Mouse (Mus musculus) right cerebral cortex, adult 2 months (tissue): ENCODE data around the gene Ghrh.

Source experiments
- DNase-seq, 2 experiments: peaks; one replicate each; pipeline ENCODE4 v3.0.0; 2021 to 2022; ENCODE audit warnings: low spot score in 2 of 2

The Ghrh gene

DNA sequence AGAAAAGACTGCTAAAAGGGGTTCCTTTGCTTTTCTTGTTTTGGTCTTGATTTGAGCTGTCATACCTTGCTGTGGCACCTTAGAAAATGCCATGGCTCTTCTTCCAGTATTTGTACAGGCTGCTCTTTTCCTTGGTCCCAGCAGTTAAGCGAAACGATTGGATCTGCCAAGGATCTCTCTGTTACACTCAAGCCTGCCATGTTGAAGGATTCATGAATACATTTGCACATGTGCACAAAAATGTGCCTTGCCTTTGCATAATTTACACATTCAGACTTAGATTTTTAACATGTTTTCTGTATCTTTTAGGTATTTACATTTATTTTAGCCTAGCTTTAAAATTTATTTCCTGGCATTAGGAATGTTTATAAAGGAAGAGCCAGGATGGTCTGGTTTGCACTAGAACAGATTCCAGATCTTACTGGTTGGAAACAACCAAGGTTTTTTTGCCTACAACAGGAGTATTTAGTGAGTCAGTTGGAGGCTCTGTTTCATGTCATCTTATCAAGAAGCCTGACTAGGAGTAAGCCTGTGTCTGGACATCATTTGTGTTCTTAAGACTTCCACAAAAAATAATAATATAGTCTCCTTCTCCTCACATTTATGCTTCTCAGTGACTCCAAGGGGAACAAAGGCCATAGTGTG lies 38.9 kb downstream of the Ghrh start:
- DNase-seq: no peak

DNA sequence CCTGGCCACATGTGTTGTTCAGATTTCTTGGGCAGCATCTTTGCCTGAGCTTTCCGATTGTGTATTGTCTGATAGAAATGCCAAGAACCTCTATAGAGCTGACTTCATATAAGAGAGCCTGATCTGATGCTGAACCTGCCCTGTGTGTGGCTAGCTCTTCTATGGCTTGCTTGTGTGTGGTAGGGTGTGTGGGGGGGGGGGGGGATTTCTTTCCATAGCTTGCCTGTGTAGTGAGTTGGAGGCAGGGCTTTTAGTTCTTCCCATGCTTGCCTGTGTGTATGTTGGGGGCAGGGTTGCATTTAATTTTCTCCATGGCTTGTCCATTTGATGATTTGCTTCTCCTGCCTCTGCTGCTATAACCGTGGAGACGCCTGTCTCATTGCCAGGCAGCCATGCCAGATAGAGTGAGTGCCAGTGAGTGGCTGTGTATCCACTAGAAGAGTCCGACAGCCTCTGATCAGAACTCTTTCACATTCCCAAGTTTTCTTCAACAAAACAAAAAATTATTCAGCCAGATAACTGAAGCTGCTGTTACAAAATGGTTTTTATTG lies 39.5 kb downstream of the Ghrh start:
- DNase-seq: no peak

DNA sequence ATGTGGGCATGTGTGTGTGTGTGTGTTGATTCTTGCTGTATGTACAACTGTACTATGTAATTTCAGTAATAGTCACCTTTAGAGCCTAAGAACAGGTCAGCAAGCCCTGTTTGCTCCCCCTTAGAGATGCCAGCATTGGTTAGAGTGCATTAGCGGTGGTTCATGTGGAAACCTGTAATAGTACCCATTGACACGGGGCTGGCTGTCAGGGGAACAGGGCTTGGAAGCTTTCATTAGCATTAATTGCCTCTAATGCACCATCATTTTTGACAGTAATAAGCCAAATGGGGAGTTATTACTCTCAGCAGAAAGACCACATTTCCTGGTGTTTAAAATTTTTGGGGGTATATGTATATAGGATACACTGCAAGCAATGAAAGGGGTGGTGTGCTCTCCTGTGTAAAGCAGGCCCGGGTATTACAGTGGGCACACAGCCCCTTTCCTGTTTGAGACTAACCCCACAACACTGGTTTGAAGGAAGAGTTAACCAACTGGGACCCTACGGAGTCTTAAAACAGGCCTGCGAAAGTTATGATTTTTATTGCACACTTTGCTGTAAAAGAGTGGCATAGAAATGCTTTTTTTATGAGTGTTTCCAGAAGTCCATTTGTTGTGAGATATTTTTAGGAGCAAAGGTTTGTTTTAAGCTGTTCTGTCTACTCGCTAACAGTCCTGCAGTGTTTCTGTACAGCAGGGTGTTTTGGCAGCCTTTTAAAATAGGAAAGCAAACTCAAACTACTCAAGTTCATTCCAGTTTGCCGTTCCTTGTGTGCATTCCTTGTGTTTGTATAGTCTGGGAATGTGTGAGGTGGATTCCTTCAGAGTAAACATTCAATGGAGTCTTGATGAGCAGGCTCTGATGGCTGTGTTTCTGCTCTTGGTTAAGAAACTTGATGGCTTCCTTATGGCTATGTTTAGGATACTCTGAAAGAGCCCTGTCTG lies 40.9 kb downstream of the Ghrh start:
- DNase-seq: no peak

DNA sequence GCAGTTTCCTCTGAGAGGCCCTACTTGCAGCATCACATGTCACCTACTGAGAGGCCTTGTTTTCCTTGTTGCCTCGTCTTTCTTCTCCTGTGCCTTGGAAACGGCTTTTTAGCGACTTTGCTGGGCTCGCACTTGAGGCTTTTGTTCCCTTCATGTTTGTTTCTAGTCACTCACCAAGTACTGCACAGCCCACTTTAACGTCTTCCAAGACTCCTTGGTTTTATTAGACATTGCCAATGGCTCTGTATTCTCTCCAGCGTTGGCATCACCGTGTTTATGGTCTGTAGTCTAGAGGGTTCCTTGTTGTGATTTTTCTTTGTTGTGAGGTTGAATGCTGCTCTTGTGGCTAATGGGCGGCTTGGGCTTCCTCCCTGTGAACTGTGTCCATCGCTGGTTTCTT lies 44.2 kb downstream of the Ghrh start:
- DNase-seq: peak in 1 of 2 experiments; percentile 26

DNA sequence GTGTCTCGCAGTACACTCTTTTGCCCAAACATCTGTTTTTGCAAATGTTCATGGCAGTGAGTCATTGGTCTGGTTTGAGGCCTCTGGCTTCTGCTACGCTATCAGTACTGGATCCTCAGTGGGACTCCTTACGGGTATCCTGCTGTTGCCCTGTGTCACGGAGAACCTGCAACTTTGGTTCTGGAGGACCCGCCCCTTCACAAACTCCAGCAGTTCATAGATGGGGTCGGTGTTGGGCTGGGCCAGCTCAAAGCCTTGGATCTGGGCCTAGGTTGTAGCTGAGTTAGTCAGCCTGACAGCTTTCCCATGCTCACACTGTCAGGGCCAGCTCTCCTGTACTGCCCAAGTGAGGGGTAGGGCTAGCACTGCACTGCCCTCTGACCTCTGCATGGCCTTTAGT lies 47.3 kb downstream of the Ghrh start:
- DNase-seq: no peak

DNA sequence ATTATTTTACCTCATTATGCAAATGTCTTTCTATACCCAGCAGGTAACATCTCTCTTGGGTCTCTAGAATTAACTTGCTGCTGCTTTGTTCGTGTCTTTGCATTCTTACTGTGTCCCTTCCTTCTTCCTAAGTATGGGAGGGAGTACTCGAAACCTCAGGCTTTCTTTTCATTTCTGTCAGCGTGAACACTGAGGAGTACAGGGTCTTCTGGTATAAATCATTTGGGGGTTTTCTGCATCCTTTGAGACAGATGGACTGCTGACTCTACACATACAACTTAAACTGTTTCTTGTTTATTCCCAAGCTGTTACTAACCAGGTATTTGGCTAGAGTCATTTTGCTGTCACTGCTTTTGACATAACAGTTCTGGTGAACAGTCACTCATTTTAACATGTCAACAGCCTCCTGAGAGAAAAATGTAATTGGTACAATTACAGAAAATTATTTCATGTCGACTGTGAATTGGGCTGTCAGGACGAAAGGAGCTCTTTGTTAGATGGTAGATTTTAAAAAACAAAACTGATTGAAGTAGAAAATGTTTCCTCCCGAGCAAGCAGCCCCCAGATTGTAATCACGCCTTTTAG lies 51.1 kb downstream of the Ghrh start:
- DNase-seq: no peak

DNA sequence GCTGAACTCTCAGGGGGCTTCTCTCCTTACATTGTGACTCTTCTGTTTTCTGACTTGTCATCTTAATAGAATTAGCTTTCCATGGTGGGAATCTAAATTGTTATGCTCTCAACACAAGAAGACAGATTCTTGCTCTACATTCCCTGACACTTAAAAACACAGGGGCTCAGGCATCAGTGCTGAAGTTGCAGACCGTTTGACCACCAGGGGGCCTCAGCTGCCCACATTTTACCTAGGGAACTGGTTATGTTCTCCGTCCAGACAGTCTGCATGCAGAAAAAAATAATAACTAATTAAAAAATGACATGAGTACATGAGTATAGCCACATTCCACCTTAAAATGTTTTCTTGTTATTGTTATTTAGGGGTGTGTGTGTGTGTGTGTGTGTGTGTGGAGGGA lies 55.2 kb downstream of the Ghrh start:
- DNase-seq: peak; percentile 82 to 83

DNA sequence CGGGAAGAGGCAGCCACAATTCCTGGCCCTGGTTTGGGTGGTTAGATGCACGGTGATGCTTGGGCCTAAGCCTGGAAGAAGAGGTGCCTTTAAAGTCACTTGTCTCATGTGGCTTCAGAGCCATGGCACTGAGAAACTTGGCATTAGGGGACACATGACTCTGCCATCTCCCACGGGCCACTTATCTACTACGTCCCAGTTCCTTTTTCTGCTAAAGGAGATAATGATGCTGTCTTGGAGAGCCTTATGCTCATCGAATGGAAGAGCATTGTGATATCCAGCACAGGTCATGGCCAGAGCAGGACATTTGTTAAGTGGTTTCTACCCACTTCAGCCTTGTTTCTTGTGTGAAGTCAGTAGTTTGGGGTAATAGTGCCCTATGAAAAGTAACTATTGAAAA lies 58.3 kb downstream of the Ghrh start:
- DNase-seq: no peak

DNA sequence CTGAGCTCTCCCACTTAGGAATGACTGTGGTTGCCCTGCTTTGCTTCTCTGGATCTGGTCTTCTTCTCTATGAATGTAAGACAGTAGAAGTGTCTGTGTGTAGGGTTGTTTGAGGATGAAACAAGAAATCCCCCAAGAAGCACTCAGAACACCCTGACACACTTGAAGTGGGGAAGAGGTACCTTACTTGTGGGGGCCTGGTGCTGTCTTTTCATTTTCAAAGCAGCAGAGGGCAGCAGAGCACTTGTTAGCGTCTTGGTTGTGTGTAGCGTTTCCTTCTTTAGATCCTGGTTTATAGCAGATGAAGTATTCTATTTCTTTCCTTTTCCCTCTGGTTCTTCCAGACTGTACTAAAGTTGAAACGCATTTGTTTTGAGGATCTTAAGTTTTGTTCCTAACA lies 59.8 kb downstream of the Ghrh start:
- peak; percentile 71 to 72 for DNase-seq

DNA sequence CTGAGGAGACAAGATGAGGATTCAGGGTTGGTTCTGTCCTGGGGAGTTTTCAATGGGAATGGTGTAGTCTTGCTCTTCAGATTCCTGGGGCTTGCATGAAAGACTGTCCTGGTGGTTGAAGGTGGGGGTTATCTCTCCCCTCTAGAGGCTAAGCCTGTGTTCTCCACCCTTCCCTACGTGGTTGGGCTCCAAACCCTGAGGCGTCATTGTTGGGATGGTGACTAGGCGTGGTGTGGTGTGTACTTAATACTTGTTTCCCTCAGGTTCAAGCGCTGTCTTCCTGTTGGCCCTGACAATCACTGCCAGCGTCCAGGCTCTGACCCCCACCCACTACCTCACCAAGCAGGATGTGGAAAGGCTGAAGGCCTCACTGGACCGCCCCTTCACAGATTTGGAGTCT lies 64.0 kb downstream of the Ghrh start:
- DNase-seq: no peak
